Mouse (Mus musculus) forebrain, embryonic 11.5 days (tissue): Measurements from ENCODE around the gene Phxr2. TPM values are rescaled to one million over a fixed set of nuclear protein-coding genes. Genes with fewer than 3 reads are reported as not detected.

Experiments used
- ATAC-seq: fragments of 200-750 bp; cut with Nextera tagmentation; replicated peaks from 2 replicates; pipeline ENCODE4 v1.8.0; 2017; ENCODE audit warnings: moderate TSS enrichment; ENCODE audit not compliant: low FRiP score
- DNase-seq: peaks from one replicate; pipeline ENCODE4 v3.0.0-alpha.2; 2017; ENCODE audit warnings: low spot score
- H3K27ac ChIP-seq: fragments of 300-500 bp; sonication (generic); 2 replicates; pipeline ENCODE4 v1.5.1; 2014; ENCODE audit warnings: low read depth, low read length
- H3K27me3 ChIP-seq: fragments of 300-500 bp; sonication (generic); 2 replicates; pipeline ENCODE4 v1.6.1; 2014; ENCODE audit warnings: mild to moderate bottlenecking, low read length, mixed read lengths; ENCODE audit not compliant: control insufficient read depth, insufficient read depth
- H3K36me3 ChIP-seq: fragments of 300-500 bp; sonication (generic); 2 replicates; pipeline ENCODE4 v1.6.1; 2014; ENCODE audit warnings: mild to moderate bottlenecking, low read length, moderate library complexity, mixed read lengths; ENCODE audit not compliant: control insufficient read depth, insufficient read depth
- H3K4me1 ChIP-seq: fragments of 300-500 bp; sonication (generic); replicated peaks from 2 replicates; pipeline ENCODE4 v1.6.1; 2014; ENCODE audit warnings: low read length, mixed read lengths; ENCODE audit not compliant: control insufficient read depth, insufficient read depth
- H3K4me2 ChIP-seq: fragments of 300-500 bp; sonication (generic); 2 replicates; pipeline ENCODE4 v1.6.1; 2014; ENCODE audit warnings: low read depth, mild to moderate bottlenecking, low read length, moderate library complexity, mixed read lengths; ENCODE audit not compliant: severe bottlenecking
- H3K4me3 ChIP-seq: fragments of 300-500 bp; sonication (generic); 2 replicates; pipeline ENCODE4 v1.5.1; 2014; ENCODE audit warnings: low read depth, low read length
- H3K9ac ChIP-seq: fragments of 300-500 bp; sonication (generic); 2 replicates; pipeline ENCODE4 v1.6.1; 2014; ENCODE audit warnings: low read length
- H3K9me3 ChIP-seq: fragments of 300-500 bp; sonication (generic); 2 replicates; pipeline ENCODE4 v1.6.1; 2016; ENCODE audit warnings: low read length, mixed read lengths; ENCODE audit not compliant: control insufficient read depth
- WGBS: fragments of 180-500 bp; shearing (Covaris S2); extraction: QIAGEN DNeasy Blood & Tissue Kit; methylation state at CpG from one replicate; pipeline ENCODE4 v1.1.7; 2014; 5-methylcytosine and 5-hydroxymethylcytosine counted together
- polyA plus RNA-seq: library from polyadenylated mRNA; unstranded; fragments of >200 nt; fragmentation: Nextera tagmentation; extraction: Ambion mirVana; gene quantifications from 2 replicates; pipeline ENCODE4 v1.2.1, GENCODE M21; 2014

Phxr2 gene
- polyA plus RNA-seq, 1 experiment from 2014 or later, result not detected

DNA sequence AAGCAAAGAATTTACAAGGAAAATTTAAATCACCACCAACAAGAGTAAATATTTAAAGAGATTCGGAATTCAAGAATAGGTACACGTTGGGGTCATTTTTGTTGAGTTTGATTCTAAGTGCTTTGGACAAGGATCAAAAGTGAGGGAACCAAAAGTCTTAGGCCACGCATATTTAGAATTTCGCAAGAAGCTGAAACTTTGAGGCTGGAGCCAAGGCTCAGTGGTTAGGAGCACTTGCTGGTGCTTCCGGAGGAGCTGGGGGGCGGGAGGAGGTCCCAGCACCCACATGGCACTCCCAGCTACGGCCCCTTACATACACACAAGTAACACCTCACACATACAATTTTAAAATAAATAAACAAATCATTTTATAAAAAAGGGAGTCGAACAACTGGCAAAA lies 20.5 kb upstream of the Phxr2 start:
- Histone ChIP-seq H3K9ac (no peak overlapping the region), H3K4me2 (no peak overlapping the region), H3K4me1 (no peaks in the 10 kb centered on the region), H3K9me3 (no peaks in the 10 kb centered on the region), H3K27me3 (no peaks in the 10 kb centered on the region), H3K27ac (no peak overlapping the region), H3K36me3 (no peaks in the 10 kb centered on the region), H3K4me3 (no peak overlapping the region)
- WGBS, result 97% methylated on average over 8 of the region's 8 CpGs
- ATAC-seq (no peak), DNase-seq (no peak)

DNA sequence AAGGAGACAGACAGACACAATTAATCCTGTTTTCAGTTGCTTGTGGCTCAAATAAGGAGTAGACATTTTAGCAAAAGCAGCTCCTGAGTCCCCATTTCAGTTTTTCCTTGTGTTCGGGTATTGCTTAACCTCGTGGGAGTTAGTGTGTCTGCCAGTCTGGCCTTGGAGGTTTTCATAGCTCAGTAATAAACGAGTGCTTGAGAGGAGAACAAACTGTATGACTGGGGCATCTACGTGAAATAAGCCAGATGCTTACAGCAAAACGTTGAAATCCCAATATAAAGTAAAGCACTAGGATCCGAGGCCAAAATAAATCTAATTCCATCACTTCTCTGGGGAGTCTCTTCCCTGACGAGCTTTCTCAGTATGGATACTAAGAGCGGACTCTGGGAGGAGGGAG lies 19.5 kb upstream of the Phxr2 start:
- Histone ChIP-seq H3K27me3 (no peaks in the 10 kb centered on the region), H3K9me3 (no peaks in the 10 kb centered on the region), H3K27ac (no peak overlapping the region), H3K4me2 (no peak overlapping the region), H3K9ac (no peak overlapping the region), H3K4me3 (no peak overlapping the region), H3K36me3 (no peaks in the 10 kb centered on the region), H3K4me1 (no peaks in the 10 kb centered on the region)
- 89% methylated on average over 8 of the region's 8 CpGs for WGBS
- ATAC-seq, result no peak
- no peak for DNase-seq

DNA sequence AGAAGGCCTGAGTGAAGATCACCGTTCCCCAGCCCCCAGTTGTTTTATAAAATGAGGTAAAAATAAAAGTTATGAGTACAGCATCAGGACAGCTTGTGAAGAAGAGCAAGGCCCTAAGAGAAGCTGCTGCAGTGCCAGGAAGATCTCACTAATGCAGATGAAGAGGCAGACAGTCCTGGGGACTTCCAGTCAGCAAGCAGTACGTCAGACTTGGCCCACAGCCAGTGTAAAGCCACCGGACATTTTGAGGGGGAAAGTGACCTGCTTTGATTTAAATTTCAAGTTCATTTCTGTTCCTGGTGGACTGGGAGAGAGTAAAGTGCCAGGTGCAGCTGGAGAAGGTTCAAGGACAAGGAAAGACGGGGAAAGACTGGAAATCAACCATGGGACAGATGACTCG lies 10.2 kb upstream of the Phxr2 start:
- no peak overlapping the region for H3K27ac ChIP-seq
- H3K9me3 ChIP-seq, result no peaks in the 10 kb centered on the region
- DNase-seq (no peak), ATAC-seq (no peak)
- no peak overlapping the region for H3K4me2 ChIP-seq
- H3K9ac ChIP-seq, result no peak overlapping the region
- no peaks in the 10 kb centered on the region for H3K4me1 ChIP-seq
- WGBS, result 89% methylated on average over 5 of the region's 5 CpGs
- H3K4me3 ChIP-seq, result no peak overlapping the region
- no peaks in the 10 kb centered on the region for H3K36me3 ChIP-seq
- H3K27me3 ChIP-seq, result no peaks in the 10 kb centered on the region

DNA sequence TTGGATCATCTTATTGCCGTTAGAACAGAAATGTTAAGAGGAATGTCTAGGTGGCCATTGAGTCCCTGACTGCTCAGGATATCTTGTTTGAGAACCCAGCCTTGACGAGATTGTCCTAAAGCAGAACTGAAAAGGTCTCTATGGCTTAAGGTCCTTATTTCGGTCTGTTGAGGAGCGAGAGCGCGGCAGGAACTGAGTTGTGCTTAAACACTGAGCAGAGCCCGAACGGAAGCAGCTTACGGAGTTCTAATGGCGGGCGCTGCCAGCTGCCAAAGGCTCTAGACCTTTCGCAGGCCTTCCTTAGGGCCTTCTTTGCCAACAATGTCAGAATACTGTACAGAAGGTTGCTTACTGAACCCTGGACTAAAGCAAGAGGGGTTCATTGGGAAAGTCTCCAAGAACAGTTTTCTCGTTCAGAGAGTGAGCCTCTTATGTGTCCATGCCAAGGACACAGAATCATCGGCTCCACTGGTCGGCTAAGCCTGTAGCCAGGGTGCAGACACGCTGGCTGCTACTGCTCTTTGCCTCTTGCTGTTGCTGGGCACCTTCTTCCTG lies 7.3 kb upstream of the Phxr2 start:
- no peaks in the 10 kb centered on the region for H3K9me3 ChIP-seq
- no peak for DNase-seq
- H3K36me3 ChIP-seq, result no peaks in the 10 kb centered on the region; the same call in 1 of the 2 replicates
- H3K27ac ChIP-seq, result no peak overlapping the region
- ATAC-seq, result no peak
- no peak overlapping the region for H3K4me3 ChIP-seq
- H3K4me1 ChIP-seq, result no peaks in the 10 kb centered on the region
- WGBS, result 95% methylated on average over 16 of the region's 16 CpGs
- H3K9ac ChIP-seq, result no peak overlapping the region
- no peak overlapping the region for H3K4me2 ChIP-seq
- H3K27me3 ChIP-seq, result no peaks in the 10 kb centered on the region

DNA sequence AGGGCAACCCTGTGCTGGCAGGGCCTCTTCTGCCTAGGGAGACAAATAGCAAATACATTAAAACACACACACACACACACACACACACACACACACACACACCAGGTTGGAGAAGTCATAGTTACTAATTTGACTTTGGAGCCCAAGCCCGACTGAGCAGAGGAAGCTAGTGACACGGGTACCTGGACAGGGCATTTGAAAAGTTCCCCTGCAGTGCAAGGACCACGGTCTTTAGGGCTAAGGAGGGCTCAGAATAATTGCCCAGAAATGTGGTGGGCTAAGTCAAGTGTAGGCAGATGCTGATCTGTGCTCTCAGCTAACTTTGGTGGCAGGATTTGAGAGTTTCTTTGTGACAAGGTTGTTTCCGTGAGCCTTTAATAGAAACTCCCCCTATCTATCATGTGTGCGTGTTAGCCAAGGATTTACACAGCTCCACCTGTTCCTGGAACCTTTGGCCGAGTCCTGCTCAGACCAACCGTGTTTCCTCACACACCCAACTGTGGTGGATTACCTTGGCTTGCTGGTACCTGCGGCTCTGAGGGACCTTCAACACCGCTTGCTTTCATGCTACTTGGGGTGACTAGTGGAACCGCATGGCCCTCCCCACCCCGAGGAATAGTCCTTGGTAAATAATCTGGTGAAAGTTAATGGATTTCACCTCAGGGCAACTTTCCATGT lies 6.6 kb upstream of the Phxr2 start:
- Histone ChIP-seq H3K4me3 (no peak overlapping the region), H3K27ac (no peak overlapping the region), H3K36me3 (no peaks in the 10 kb centered on the region; the same call in 1 of the 2 replicates), H3K4me2 (no peak overlapping the region), H3K4me1 (no peaks in the 10 kb centered on the region), H3K9ac (no peak overlapping the region), H3K27me3 (no peaks in the 10 kb centered on the region), H3K9me3 (no peaks in the 10 kb centered on the region)
- DNase-seq (no peak), ATAC-seq (no peak)
- 94% methylated on average over 11 of the region's 11 CpGs for WGBS

DNA sequence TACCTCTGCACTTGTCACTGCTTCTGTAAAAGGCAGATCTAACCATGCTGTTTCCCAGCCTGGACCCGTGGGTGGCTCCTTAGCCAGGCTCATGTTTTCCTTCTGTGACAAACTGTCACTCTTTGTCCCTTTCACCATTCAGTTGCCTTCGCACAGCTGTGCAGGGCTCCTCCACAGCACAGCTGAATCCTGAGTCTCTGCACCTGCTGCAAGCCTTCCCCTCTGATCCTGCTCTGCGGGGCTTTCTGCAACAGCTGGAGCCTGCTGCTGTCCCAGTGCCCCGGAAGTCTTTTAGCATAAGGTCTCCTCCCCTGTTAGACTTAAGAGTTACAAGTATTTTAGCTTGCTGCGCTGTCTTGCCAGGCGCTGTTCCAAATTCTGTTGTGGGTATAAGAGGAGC lies 6.1 kb upstream of the Phxr2 start:
- no peaks in the 10 kb centered on the region for H3K9me3 ChIP-seq
- no peak for ATAC-seq
- H3K36me3 ChIP-seq, result no peaks in the 10 kb centered on the region; the same call in 1 of the 2 replicates
- H3K27me3 ChIP-seq, result no peaks in the 10 kb centered on the region
- no peak overlapping the region for H3K9ac ChIP-seq
- 83% methylated on average over 6 of the region's 6 CpGs for WGBS
- H3K4me2 ChIP-seq, result no peak overlapping the region
- no peak overlapping the region for H3K27ac ChIP-seq
- no peak overlapping the region for H3K4me3 ChIP-seq
- H3K4me1 ChIP-seq, result no peaks in the 10 kb centered on the region
- DNase-seq, result no peak

DNA sequence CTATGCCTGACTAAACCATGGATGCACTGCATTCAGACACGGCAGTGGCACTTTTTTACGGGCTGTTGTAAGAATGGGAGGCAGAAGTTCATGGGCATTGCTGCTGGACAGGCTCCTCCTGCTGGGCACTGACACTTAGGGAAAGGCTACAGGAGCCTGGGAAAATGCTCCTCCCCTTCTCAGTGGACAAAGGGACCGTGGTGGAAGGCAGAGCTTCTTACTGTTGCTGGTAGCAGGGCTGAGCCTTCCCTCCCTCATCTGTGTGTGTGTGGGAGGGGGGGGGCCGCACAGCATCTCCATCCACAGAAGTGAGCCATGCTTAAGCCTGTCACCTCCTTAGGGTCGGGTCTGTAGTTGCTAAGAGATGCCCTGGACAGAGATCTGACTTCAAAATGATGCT lies 5.2 kb upstream of the Phxr2 start:
- WGBS, result 62% methylated on average over 5 of the region's 5 CpGs
- H3K27me3 ChIP-seq, result no peaks in the 10 kb centered on the region
- no peak overlapping the region for H3K4me3 ChIP-seq
- no peaks in the 10 kb centered on the region; the same call in 1 of the 2 replicates for H3K36me3 ChIP-seq
- H3K27ac ChIP-seq, result no peak overlapping the region
- H3K4me1 ChIP-seq, result no peaks in the 10 kb centered on the region
- no peak overlapping the region for H3K9ac ChIP-seq
- no peak overlapping the region for H3K4me2 ChIP-seq
- ATAC-seq, result no peak
- no peak for DNase-seq
- no peaks in the 10 kb centered on the region for H3K9me3 ChIP-seq

DNA sequence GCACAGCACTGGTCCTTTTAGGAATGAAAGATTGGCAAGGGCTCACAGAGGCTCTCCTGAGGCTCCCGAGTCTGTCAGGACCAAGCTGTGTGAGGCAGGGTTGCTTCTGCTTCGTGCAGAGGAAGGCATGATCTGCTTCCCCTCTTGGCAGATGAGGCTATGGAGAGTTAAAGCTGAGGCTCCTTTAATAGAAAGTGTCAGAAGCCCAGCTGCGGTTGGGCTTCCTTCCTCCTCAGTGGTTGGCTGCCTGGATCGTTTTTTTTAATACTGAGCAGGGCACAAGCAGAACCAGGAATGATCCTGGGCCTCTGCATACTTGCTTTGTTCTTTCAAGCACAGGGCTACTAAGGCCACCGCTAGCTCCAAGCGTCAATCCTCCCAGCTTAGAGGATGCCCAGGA lies 4.5 kb upstream of the Phxr2 start:
- no peaks in the 10 kb centered on the region; the same call in 1 of the 2 replicates for H3K36me3 ChIP-seq

DNA sequence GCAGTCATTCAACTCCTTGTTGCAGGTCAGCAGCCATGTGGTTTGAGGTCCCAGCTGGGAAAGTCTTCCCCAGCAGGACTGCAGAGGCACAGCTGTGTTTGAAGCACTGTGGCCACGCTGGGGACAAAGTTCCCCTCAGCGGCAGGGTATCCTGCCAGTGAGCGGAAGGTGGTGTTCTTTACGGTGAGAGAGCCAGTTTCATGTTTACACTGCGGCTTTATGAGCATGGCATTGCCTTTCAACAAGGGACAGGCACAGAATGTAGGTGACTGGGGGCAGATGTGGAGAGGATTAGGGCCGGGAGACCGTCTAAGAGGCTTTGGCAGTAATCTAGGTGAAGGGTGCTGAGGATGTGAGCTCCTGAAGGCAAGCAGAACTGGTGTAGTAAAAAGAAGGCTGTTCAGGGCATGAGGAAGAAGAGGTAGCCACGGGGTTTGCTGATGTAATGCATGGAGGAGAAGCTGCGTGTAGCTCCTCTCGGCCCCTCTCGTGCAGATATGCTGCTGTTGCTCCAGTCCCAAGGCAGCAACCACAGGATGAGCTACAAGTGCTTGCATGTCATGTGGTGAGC lies 1.7 kb upstream of the Phxr2 start:
- ATAC-seq (no peak), DNase-seq (no peak)
- Histone ChIP-seq H3K9me3 (no peaks in the 10 kb centered on the region), H3K27ac (no peak overlapping the region), H3K9ac (no peak overlapping the region), H3K4me3 (no peak overlapping the region), H3K36me3 (no peaks in the 10 kb centered on the region; the same call in 1 of the 2 replicates), H3K4me2 (no peak overlapping the region), H3K4me1 (no peaks in the 10 kb centered on the region), H3K27me3 (no peaks in the 10 kb centered on the region)
- WGBS, result 87% methylated on average over 11 of the region's 11 CpGs

More for the DNA sequence above, 4.5 kb upstream of the Phxr2 start:
- no peak overlapping the region for H3K9ac ChIP-seq
- 45% methylated on average over 6 of the region's 6 CpGs for WGBS
- ATAC-seq, result 0 out of 2 replicates have a peak, but pooled peaks have one; percentile 24
- no peaks in the 10 kb centered on the region for H3K27me3 ChIP-seq
- no peak overlapping the region for H3K27ac ChIP-seq
- H3K4me1 ChIP-seq, result no peaks in the 10 kb centered on the region
- no peaks in the 10 kb centered on the region for H3K9me3 ChIP-seq
- H3K4me2 ChIP-seq, result no peak overlapping the region
- no peak overlapping the region for H3K4me3 ChIP-seq
- DNase-seq, result no peak
